Mouse (Mus musculus): ENCODE measurements around the gene Hecw2. TPM values are rescaled to one million over a fixed set of nuclear protein-coding genes. Genes with fewer than 3 reads are reported as not detected.

Gene Hecw2
- total and polyA plus RNA-seq, 2 experiments from 2014 or later: 6.2 to 22.2 TPM

GRCm38 (mm10) chr1:53797074-53797473 lies 397.9 kb downstream of the Hecw2 start:
- Histone ChIP-seq H3K36me3 (ENCODE audit: insufficient read depth, low read length) (no peaks in the 10 kb centered on the region), H3K9me3 (ENCODE audit: low read length) (no peaks in the 10 kb centered on the region), H3K9ac (replicated peaks; ENCODE audit: low read length, poor library complexity, severe bottlenecking) (no peak overlapping the region), H3K27me3 (ENCODE audit: insufficient read depth, low read length) (no peaks in the 10 kb centered on the region), H3K4me3 (ENCODE audit: low read depth, low read length) (no peak overlapping the region), H3K27ac (ENCODE audit: low read depth, low read length) (no peak overlapping the region), H3K4me1 (ENCODE audit: insufficient read depth, low read length) (no peaks in the 10 kb centered on the region), H3K4me2 (ENCODE audit: low read depth, low read length, poor library complexity, severe bottlenecking) (no peak overlapping the region)
- DNase-seq (ENCODE audit: low spot score): no peak
- no peak for ATAC-seq (ENCODE audit: low FRiP score)
- WGBS: 90% methylated on average over 5 of the region's 5 CpGs
- TF ChIP-seq CTCF (IDR thresholded peaks at IDR 0.05): no peak

GRCm38 (mm10) chr1:53796271-53796670 lies 398.7 kb downstream of the Hecw2 start:
- Histone ChIP-seq H3K4me2 (ENCODE audit: low read depth, low read length, poor library complexity, severe bottlenecking) (no peak overlapping the region), H3K9ac (replicated peaks; ENCODE audit: low read length, poor library complexity, severe bottlenecking) (no peak overlapping the region), H3K27ac (ENCODE audit: low read depth, low read length) (no peak overlapping the region), H3K27me3 (ENCODE audit: insufficient read depth, low read length) (no peaks in the 10 kb centered on the region), H3K9me3 (ENCODE audit: low read length) (no peaks in the 10 kb centered on the region), H3K36me3 (ENCODE audit: insufficient read depth, low read length) (no peaks in the 10 kb centered on the region), H3K4me1 (ENCODE audit: insufficient read depth, low read length) (no peaks in the 10 kb centered on the region), H3K4me3 (ENCODE audit: low read depth, low read length) (no peak overlapping the region)
- no peak for DNase-seq (ENCODE audit: low spot score)
- WGBS: 91% methylated on average over 6 of the region's 6 CpGs
- no peak for TF ChIP-seq CTCF (IDR thresholded peaks at IDR 0.05)
- no peak for ATAC-seq (ENCODE audit: low FRiP score)

GRCm38 (mm10) chr1:53795591-53795990 lies 399.4 kb downstream of the Hecw2 start:
- Histone ChIP-seq H3K9ac (replicated peaks; ENCODE audit: low read length, poor library complexity, severe bottlenecking) (no peak overlapping the region), H3K4me3 (ENCODE audit: low read depth, low read length) (no peak overlapping the region), H3K4me1 (ENCODE audit: insufficient read depth, low read length) (no peaks in the 10 kb centered on the region), H3K27ac (ENCODE audit: low read depth, low read length) (no peak overlapping the region), H3K36me3 (ENCODE audit: insufficient read depth, low read length) (no peaks in the 10 kb centered on the region), H3K27me3 (ENCODE audit: insufficient read depth, low read length) (no peaks in the 10 kb centered on the region), H3K4me2 (ENCODE audit: low read depth, low read length, poor library complexity, severe bottlenecking) (no peak overlapping the region), H3K9me3 (ENCODE audit: low read length) (no peaks in the 10 kb centered on the region)
- 81% methylated on average over 4 of the region's 4 CpGs for WGBS
- DNase-seq (ENCODE audit: low spot score): no peak
- TF ChIP-seq CTCF (IDR thresholded peaks at IDR 0.05): no peak
- ATAC-seq (ENCODE audit: low FRiP score): no peak

GRCm38 (mm10) chr1:53795081-53795480 lies 399.9 kb downstream of the Hecw2 start:
- no peaks in the 10 kb centered on the region for H3K36me3 ChIP-seq (ENCODE audit: insufficient read depth, low read length)
- H3K4me2 ChIP-seq (ENCODE audit: low read depth, low read length, poor library complexity, severe bottlenecking): no peak overlapping the region
- H3K4me1 ChIP-seq (ENCODE audit: insufficient read depth, low read length): no peaks in the 10 kb centered on the region
- H3K9ac ChIP-seq (replicated peaks; ENCODE audit: low read length, poor library complexity, severe bottlenecking): no peak overlapping the region
- DNase-seq (ENCODE audit: low spot score): no peak
- WGBS: 91% methylated on average over 5 of the region's 5 CpGs
- ATAC-seq (ENCODE audit: low FRiP score): no peak
- no peak for TF ChIP-seq CTCF (IDR thresholded peaks at IDR 0.05)
- no peaks in the 10 kb centered on the region for H3K9me3 ChIP-seq (ENCODE audit: low read length)
- H3K27ac ChIP-seq (ENCODE audit: low read depth, low read length): no peak overlapping the region
- H3K4me3 ChIP-seq (ENCODE audit: low read depth, low read length): no peak overlapping the region
- no peaks in the 10 kb centered on the region for H3K27me3 ChIP-seq (ENCODE audit: insufficient read depth, low read length)

GRCm38 (mm10) chr1:53794279-53794678 lies 400.7 kb downstream of the Hecw2 start:
- no peak overlapping the region for H3K27ac ChIP-seq (ENCODE audit: low read depth, low read length)
- no peaks in the 10 kb centered on the region for H3K27me3 ChIP-seq (ENCODE audit: insufficient read depth, low read length)
- 87% methylated on average over 2 of the region's 2 CpGs for WGBS
- DNase-seq (ENCODE audit: low spot score): no peak
- ATAC-seq (ENCODE audit: low FRiP score): no peak
- H3K9ac ChIP-seq (replicated peaks; ENCODE audit: low read length, poor library complexity, severe bottlenecking): no peak overlapping the region
- H3K9me3 ChIP-seq (ENCODE audit: low read length): no peaks in the 10 kb centered on the region
- H3K4me2 ChIP-seq (ENCODE audit: low read depth, low read length, poor library complexity, severe bottlenecking): no peak overlapping the region
- no peak overlapping the region for H3K4me3 ChIP-seq (ENCODE audit: low read depth, low read length)
- H3K4me1 ChIP-seq (ENCODE audit: insufficient read depth, low read length): no peaks in the 10 kb centered on the region
- TF ChIP-seq CTCF (IDR thresholded peaks at IDR 0.05): no peak
- no peaks in the 10 kb centered on the region for H3K36me3 ChIP-seq (ENCODE audit: insufficient read depth, low read length)

- Histone ChIP-seq H3K4me3 (ENCODE audit: low read depth, low read length) (no peak overlapping the region), H3K36me3 (ENCODE audit: insufficient read depth, low read length) (no peaks in the 10 kb centered on the region), H3K9me3 (ENCODE audit: low read length) (no peaks in the 10 kb centered on the region), H3K4me2 (ENCODE audit: low read depth, low read length, poor library complexity, severe bottlenecking) (no peak overlapping the region), H3K27me3 (ENCODE audit: insufficient read depth, low read length) (no peaks in the 10 kb centered on the region), H3K9ac (replicated peaks; ENCODE audit: low read length, poor library complexity, severe bottlenecking) (no peak overlapping the region), H3K4me1 (ENCODE audit: insufficient read depth, low read length) (no peaks in the 10 kb centered on the region), H3K27ac (ENCODE audit: low read depth, low read length) (no peak overlapping the region)
- no peak for ATAC-seq (ENCODE audit: low FRiP score)
- DNase-seq (ENCODE audit: low spot score): no peak
- TF ChIP-seq CTCF (IDR thresholded peaks at IDR 0.05): no peak
- 81% methylated on average over 2 of the region's 2 CpGs for WGBS
Measured at GRCm38 (mm10) chr1:53791343-53791742, 403.6 kb downstream of the Hecw2 start.

Data from midbrain, postnatal 0 days (tissue).